Mouse (Mus musculus): ENCODE measurements around the gene Sdf2.

DNA sequence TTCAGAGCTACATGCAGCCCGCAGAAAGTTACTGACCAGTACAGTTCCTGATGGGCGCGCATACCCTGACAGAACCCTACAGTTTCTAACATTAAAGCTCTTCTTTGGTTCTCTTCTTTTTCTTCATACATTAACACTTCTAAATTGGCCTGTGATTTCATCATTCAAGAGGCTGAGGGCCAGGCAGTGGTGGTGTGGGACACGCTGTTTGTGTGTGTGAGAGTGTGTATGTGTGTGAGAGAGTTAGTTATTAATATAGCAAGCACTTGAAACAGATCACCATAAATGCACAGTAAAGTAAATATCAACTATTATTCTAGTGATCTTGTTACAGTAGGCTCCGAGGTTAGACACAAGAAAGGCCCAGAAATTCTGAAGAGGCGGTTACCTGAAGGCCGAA lies 55.4 kb downstream of the Sdf2 start:
- TF ChIP-seq CTCF (IDR thresholded peaks at IDR 0.05; ENCODE audit: low read depth) (no peak), EP300 (IDR thresholded peaks at IDR 0.05; ENCODE audit: low read depth) (no peak)
